8 mouse cellular contexts compared by ENCODE assay signal in the genomic region with DNA sequence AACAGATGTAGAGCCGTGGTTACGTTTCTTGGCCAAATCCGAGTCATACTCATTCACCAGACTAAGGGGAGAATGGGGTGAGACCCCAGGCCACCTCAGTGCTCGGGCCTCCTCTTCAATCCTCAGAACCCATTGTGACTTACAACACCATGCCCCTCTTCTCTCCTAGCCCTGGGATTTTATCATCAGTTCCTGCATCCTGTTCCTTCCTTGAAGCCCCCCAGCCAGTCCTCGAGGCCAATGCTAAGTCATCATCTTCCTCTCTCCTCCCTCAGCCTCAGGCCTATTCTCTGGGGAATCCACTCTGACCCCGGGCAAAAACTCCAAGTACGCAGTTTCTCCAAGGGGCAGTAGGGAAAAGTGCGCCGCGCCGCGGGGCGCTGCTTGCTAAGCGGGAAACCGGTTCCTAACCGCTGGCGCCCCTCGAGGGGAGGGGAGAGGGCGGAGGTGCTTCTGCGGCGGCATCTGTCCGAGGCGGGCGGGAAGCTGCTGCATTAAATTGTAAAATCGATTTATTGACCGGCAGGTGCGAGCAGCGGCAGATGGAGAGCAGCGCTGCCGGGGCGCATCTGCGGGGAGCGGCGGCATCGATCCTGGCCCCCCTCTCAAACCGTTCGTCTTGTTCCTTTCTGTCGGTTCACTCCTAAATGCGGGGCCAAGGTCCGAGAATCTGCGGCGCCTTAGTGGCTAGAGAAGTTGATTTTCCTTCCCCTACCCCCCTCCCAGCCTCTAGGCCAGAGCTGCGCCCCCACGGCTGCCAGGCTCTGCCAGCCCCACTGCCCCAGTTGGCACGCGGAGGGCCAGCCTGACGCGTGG. TPM values are rescaled to one million over a fixed set of nuclear protein-coding genes. Genes with fewer than 3 reads are reported as not detected.
DNase-seq lines count a peak whose midpoint lies in the region; ATAC-seq and TF ChIP-seq lines count a peak whose summit lies in the region.

No protein-coding gene starts in this region.

- peak overlapping the region; percentile 74 for H3K4me2 ChIP-seq in embryonic facial prominence, embryonic 14.5 days (ENCODE audit: low read depth, low read length)
- peak overlapping the region; percentile 65 for H3K4me2 ChIP-seq in limb, embryonic 11.5 days (ENCODE audit: low read depth, severe bottlenecking)
- H3K4me2 ChIP-seq in neural tube, embryonic 15.5 days: peak overlapping the region; percentile 78

- H3K27ac ChIP-seq in layer of hippocampus, adult 2 months: no peak overlapping the region
- no peak overlapping the region for H3K27ac ChIP-seq in embryonic facial prominence, embryonic 14.5 days (replicated peaks; ENCODE audit: low read depth, low read length)
- H3K27ac ChIP-seq in limb, embryonic 11.5 days (replicated peaks; ENCODE audit: low read depth, low read length): no peak overlapping the region
- H3K27ac ChIP-seq in neural tube, embryonic 15.5 days (replicated peaks): no peak overlapping the region

- H3K9me3 ChIP-seq in embryonic facial prominence, embryonic 14.5 days (ENCODE audit: control insufficient read depth, low read length): no peaks in the 10 kb centered on the region
- H3K9me3 ChIP-seq in limb, embryonic 11.5 days (ENCODE audit: control insufficient read depth, low read length): no peaks in the 10 kb centered on the region
- no peaks in the 10 kb centered on the region for H3K9me3 ChIP-seq in neural tube, embryonic 15.5 days (replicated peaks)

- H3K9ac ChIP-seq in embryonic facial prominence, embryonic 14.5 days (ENCODE audit: low read depth, low read length): peak overlapping the region; percentile 51
- H3K9ac ChIP-seq in limb, embryonic 11.5 days (ENCODE audit: low read length): peak overlapping the region; percentile 53; the same call in 1 of the 2 replicates
- H3K9ac ChIP-seq in neural tube, embryonic 15.5 days (replicated peaks): 0 out of 2 replicates have a peak overlapping the region, but pooled peaks have one; percentile 36

- no peak for DNase-seq in layer of hippocampus, adult 2 months (ENCODE audit: low spot score in 2 of 2)
- DNase-seq in layer of hippocampus, adult 9-11 months: no peak
- no peak for DNase-seq in embryonic facial prominence, embryonic 14.5 days (ENCODE audit: low spot score)
- peak; percentile 70 for DNase-seq in limb, embryonic 11.5 days (ENCODE audit: low spot score)
- DNase-seq in thymus, postnatal 0 days (ENCODE audit: low spot score): no peak
- DNase-seq in kidney, postnatal 14 days: no peak

- H3K27me3 ChIP-seq in embryonic facial prominence, embryonic 14.5 days (replicated peaks; ENCODE audit: control insufficient read depth, insufficient read depth, low read length): peaks cover 70% of the 10 kb centered on the region
- peaks cover 65% of the 10 kb centered on the region for H3K27me3 ChIP-seq in limb, embryonic 11.5 days (ENCODE audit: control insufficient read depth, insufficient read depth, low read length)
- H3K27me3 ChIP-seq in neural tube, embryonic 15.5 days (replicated peaks): peaks cover 90% of the 10 kb centered on the region

- H3K36me3 ChIP-seq in embryonic facial prominence, embryonic 14.5 days (ENCODE audit: control insufficient read depth, insufficient read depth, low read length): no peaks in the 10 kb centered on the region
- no peaks in the 10 kb centered on the region for H3K36me3 ChIP-seq in limb, embryonic 11.5 days (ENCODE audit: control insufficient read depth, insufficient read depth, low read length)
- H3K36me3 ChIP-seq in neural tube, embryonic 15.5 days: no peaks in the 10 kb centered on the region

- H3K4me3 ChIP-seq in layer of hippocampus, adult 2 months: peak overlapping the region; percentile 45
- H3K4me3 ChIP-seq in embryonic facial prominence, embryonic 14.5 days (ENCODE audit: low read depth, low read length): peak overlapping the region; percentile 37
- H3K4me3 ChIP-seq in limb, embryonic 11.5 days (ENCODE audit: low read depth, low read length): peak overlapping the region; percentile 29
- peak overlapping the region; percentile 36 for H3K4me3 ChIP-seq in neural tube, embryonic 15.5 days (replicated peaks)

- H3K4me1 ChIP-seq in embryonic facial prominence, embryonic 14.5 days (ENCODE audit: control insufficient read depth, insufficient read depth, low read length): peaks cover 41% of the 10 kb centered on the region
- peaks cover 38% of the 10 kb centered on the region for H3K4me1 ChIP-seq in limb, embryonic 11.5 days (ENCODE audit: control insufficient read depth, insufficient read depth, low read length)
- peaks cover 55% of the 10 kb centered on the region for H3K4me1 ChIP-seq in neural tube, embryonic 15.5 days

- TF ChIP-seq CTCF in layer of hippocampus, adult 2 months (conservative IDR thresholded peaks at IDR 0.05): no peak

- no peak for ATAC-seq in embryonic facial prominence, embryonic 14.5 days (ENCODE audit: low read depth)
- no peak for ATAC-seq in limb, embryonic 11.5 days (ENCODE audit: insufficient number of reproducible peaks, low FRiP score, low TSS enrichment, low read depth)
- ATAC-seq in neural tube, embryonic 15.5 days (ENCODE audit: low FRiP score): peak; percentile 29
- ATAC-seq in monocyte, adult 5-6 weeks (replicated peaks; ENCODE audit: insufficient number of reproducible peaks, low FRiP score, low TSS enrichment, poor library complexity, severe bottlenecking): no peak

- WGBS in embryonic facial prominence, embryonic 14.5 days: 4% methylated on average over 41 of the region's 48 CpGs
- 4% methylated on average over 48 of the region's 48 CpGs for WGBS in limb, embryonic 11.5 days
- WGBS in neural tube, embryonic 15.5 days: 3% methylated on average over 48 of the region's 48 CpGs

RNA-seq across cellular contexts. Expression of gene Dll4, which starts 3.6 kb away (rescaled TPM):
- 1 to 10 TPM; 2.4 to 2.9 TPM for total RNA-seq in layer of hippocampus, adult 2 months (2021)
- polyA plus RNA-seq in embryonic facial prominence, embryonic 14.5 days (2014; fragmentation: Nextera tagmentation; extraction: Ambion mirVana): 5.0 and 6.8 TPM in 2 replicates
- 3.1 and 3.4 TPM in 2 replicates for polyA plus RNA-seq in limb, embryonic 11.5 days (2014; fragmentation: Nextera tagmentation; extraction: Ambion mirVana)
- polyA plus RNA-seq in neural tube, embryonic 15.5 days (2015; fragmentation: Nextera tagmentation; extraction: Ambion mirVana): 3.9 and 10.4 TPM in 2 replicates
- 0.19 to 0.85 TPM in 2 of 3 replicates, not detected in the other for total RNA-seq in monocyte, adult 5-6 weeks (2017)
- 15.1 and 15.9 TPM in 2 replicates for polyA plus RNA-seq in thymus, postnatal 0 days (2015; fragmentation: Nextera tagmentation; extraction: Ambion mirVana)

RNA-seq across cellular contexts. Expression of gene Chac1, which starts 29.1 kb away (rescaled TPM):
- total RNA-seq in layer of hippocampus, adult 2 months (2021): 1 to 10 TPM; 6.5 to 8.9 TPM
- 1.4 and 1.7 TPM in 2 replicates for polyA plus RNA-seq in embryonic facial prominence, embryonic 14.5 days (2014; fragmentation: Nextera tagmentation; extraction: Ambion mirVana)
- 0.57 and 0.69 TPM in 2 replicates for polyA plus RNA-seq in limb, embryonic 11.5 days (2014; fragmentation: Nextera tagmentation; extraction: Ambion mirVana)
- polyA plus RNA-seq in neural tube, embryonic 15.5 days (2015; fragmentation: Nextera tagmentation; extraction: Ambion mirVana): 11.3 and 12.1 TPM in 2 replicates
- 0.49 TPM in 1 of 3 replicates, not detected in the others for total RNA-seq in monocyte, adult 5-6 weeks (2017)
- polyA plus RNA-seq in thymus, postnatal 0 days (2015; fragmentation: Nextera tagmentation; extraction: Ambion mirVana): 0.13 and 0.30 TPM in 2 replicates

RNA-seq across cellular contexts. Expression of gene Vps18, which starts 33.4 kb away (rescaled TPM):
- 10 to 100 TPM; 39.9 to 43.2 TPM for total RNA-seq in layer of hippocampus, adult 2 months (2021)
- polyA plus RNA-seq in embryonic facial prominence, embryonic 14.5 days (2014; fragmentation: Nextera tagmentation; extraction: Ambion mirVana): 12.5 and 15.5 TPM in 2 replicates
- 12.1 and 14.6 TPM in 2 replicates for polyA plus RNA-seq in limb, embryonic 11.5 days (2014; fragmentation: Nextera tagmentation; extraction: Ambion mirVana)
- polyA plus RNA-seq in neural tube, embryonic 15.5 days (2015; fragmentation: Nextera tagmentation; extraction: Ambion mirVana): 23.7 and 23.8 TPM in 2 replicates
- 20.7 to 33.0 TPM (median 21.1 TPM) in 3 replicates for total RNA-seq in monocyte, adult 5-6 weeks (2017)
- polyA plus RNA-seq in thymus, postnatal 0 days (2015; fragmentation: Nextera tagmentation; extraction: Ambion mirVana): 12.3 and 12.4 TPM in 2 replicates

RNA-seq across cellular contexts. Expression of gene Rhov, which starts 50.9 kb away (rescaled TPM):
- total RNA-seq in layer of hippocampus, adult 2 months (2021): 1 to 10 TPM; 5.9 to 7.1 TPM
- 9.8 and 10.4 TPM in 2 replicates for polyA plus RNA-seq in embryonic facial prominence, embryonic 14.5 days (2014; fragmentation: Nextera tagmentation; extraction: Ambion mirVana)
- polyA plus RNA-seq in limb, embryonic 11.5 days (2014; fragmentation: Nextera tagmentation; extraction: Ambion mirVana): 2.7 and 4.3 TPM in 2 replicates
- polyA plus RNA-seq in neural tube, embryonic 15.5 days (2015; fragmentation: Nextera tagmentation; extraction: Ambion mirVana): 39.5 and 46.6 TPM in 2 replicates
- total RNA-seq in monocyte, adult 5-6 weeks (2017): 0.48 TPM in 1 of 3 replicates, not detected in the others
- 3.9 and 4.2 TPM in 2 replicates for polyA plus RNA-seq in thymus, postnatal 0 days (2015; fragmentation: Nextera tagmentation; extraction: Ambion mirVana)
